Mouse (Mus musculus): ENCODE data around the gene Prkce. TPM values are rescaled to one million over a fixed set of nuclear protein-coding genes. Genes with fewer than 3 reads are reported as not detected.
A peak's percentile ranks its signal among the peaks of the same experiment; 100 is the strongest.

Gene Prkce
- polyA plus RNA-seq, 1 experiment: 5.0 TPM

DNA sequence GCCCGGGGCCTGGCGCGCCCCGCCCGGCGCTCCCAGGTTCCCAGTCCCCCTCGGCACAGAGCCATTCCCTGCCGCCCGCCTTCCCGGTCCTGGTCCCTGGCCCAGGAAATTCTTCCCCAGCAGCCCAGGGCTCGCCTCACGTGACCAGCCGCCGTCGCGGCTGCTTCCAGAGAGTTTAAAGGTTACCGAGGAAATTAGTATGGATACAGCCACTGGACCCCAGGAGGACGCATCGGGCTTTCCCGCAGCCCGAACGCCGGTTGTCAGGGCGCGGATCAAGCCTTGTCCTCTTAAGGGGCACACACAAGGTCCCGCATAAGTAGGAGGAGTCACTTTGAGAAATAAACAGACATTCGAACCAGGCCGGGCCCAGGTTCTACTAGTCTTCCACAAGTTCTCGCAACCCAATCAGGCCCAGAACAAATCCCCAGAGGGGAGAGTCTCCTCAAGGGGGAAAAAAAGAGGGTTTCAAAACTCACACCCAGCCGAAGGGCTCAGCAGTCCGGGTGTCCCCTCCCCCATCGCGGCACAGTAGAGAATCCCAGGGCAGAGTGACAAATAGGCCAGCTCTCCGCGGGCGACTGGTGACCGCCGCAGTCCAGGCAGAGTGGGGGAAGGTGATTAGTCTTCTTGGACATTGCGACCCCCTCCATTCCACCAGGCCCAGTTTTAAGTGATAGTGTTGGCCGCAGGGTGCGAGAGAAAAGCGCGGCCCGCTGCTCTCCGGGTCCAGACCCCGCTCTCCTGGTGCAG is 842 bp upstream of the Prkce start:
- no peak for TF ChIP-seq GATA1 (IDR thresholded peaks at IDR 0.05; ENCODE audit: low read length)

DNA sequence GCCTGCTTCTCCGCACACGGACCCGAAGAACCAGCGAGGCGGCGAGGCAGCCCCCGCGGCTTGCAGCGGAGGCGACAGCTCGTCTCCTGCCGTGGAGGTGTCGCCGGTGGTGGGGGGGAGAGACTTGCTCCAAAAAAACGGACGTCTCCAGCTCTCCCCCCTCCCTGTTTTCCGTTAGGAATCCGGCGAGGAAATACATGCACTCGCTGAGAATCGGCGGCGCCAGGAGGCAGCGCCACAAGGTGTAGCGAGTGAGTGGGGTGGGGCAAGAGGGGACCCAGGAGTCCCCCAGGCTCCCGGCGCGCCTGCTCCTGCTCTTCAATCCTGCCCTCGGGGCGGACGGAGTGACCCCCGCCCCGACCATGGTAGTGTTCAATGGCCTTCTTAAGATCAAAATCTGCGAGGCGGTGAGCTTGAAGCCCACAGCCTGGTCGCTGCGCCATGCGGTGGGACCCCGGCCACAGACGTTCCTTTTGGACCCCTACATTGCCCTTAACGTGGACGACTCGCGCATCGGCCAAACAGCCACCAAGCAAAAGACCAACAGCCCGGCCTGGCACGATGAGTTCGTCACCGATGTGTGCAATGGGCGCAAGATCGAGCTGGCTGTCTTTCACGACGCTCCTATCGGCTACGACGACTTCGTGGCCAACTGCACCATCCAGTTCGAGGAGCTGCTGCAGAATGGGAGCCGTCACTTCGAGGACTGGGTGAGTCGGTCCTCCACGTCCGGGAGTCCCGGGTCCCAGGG is 821 bp downstream of the Prkce start:
- no peak for TF ChIP-seq GATA1 (IDR thresholded peaks at IDR 0.05; ENCODE audit: low read length)

DNA sequence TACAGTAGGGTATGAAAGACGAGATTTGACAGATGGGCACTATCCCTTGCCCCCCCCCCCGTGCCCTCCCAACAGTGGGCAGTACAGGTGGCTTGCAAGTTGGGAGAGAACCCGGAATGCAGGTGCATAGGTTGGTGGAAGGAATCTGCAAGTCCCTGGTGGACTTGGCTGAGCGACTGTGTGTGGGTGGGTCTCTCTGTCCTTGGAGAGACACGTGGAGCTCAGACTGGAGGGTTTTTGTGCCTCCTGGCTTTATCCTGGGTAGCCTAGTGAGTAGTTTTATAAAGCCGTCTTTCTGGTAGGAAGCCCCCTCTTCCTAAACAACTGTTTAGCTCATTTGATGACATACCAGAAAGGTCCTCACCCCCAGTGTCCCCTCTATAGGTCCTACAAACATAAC is 1.5 kb downstream of the Prkce start:
- TF ChIP-seq GATA1 (IDR thresholded peaks at IDR 0.05; ENCODE audit: low read length): no peak

DNA sequence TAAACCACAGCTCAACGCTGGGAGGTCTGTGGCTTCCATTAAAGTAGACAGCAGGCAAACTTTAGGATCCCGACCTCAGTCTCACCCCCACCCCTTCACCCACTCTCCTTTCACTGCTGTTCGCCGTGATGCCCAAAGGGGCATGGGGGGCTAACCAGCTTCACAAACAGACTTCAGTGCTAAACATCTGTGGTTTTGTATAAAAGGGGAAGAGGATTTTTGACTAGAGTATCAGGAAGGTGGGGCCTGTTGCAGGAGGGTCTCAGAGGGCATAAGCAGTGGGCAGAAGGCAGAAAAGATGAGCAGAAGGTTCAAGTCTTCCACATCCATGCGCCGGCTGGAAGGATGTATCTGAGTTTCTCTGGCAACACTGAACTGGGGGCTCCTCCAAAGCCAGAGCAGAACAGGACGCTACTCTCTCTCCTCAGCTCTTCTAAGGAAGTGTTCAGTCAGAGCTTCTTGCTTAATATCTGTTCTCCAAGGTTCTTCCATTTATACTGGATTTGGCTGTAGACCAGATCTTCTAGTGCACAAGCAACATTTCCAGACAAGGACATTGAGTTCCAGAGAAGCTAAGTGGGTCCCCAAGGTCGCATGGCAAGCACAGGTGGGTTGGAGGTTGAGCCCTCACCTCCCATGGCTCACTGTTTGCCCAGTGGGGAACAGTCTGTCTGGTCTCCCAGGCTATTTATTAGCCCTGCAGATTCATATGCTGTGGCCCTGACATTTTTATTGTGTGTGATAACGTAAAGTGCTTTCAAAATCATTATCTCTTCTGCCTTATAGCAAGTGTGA is 2.8 kb downstream of the Prkce start:
- TF ChIP-seq GATA1 (IDR thresholded peaks at IDR 0.05; ENCODE audit: low read length): no peak

DNA sequence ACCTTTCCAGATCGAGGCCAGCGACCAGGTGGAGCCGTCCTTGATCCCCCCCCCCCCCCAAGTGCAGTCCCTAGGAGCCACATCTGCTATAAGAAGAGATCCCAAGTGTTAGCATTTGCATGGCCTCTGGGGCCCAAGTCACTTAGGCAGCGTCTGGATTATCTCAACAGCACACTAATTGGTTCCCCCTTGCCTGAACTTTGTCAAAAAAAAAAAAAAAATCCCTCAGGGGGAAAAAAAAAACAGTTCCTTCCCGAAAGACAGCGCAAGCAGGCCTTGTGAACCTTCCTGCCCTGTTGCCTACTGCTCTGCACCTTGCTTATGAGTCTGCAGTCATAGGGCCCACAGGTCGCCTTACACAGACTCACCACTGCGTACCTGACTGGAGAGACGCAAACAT is 7.9 kb downstream of the Prkce start:
- TF ChIP-seq GATA1 (IDR thresholded peaks at IDR 0.05; ENCODE audit: low read length): no peak

DNA sequence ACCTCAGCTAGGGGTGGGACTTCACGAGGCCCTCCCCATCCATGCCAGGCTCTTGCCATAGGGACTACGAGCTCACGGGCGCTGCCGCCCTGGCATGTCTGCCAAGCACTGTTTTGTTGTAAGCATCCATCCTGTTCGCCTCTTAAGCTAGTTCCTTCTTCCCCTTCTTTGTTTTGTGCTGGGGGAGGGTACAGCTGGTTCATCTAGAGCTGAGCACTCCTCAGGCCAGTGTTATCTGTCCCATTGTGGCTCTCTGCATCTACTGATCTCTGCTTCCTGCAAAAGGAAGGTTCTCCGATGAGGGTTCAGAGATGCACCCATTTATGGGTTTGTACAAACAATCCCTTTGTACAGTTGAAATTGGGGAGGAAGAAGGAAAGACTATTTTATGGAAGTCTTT is 9.1 kb downstream of the Prkce start:
- TF ChIP-seq GATA1 (IDR thresholded peaks at IDR 0.05; ENCODE audit: low read length): no peak

DNA sequence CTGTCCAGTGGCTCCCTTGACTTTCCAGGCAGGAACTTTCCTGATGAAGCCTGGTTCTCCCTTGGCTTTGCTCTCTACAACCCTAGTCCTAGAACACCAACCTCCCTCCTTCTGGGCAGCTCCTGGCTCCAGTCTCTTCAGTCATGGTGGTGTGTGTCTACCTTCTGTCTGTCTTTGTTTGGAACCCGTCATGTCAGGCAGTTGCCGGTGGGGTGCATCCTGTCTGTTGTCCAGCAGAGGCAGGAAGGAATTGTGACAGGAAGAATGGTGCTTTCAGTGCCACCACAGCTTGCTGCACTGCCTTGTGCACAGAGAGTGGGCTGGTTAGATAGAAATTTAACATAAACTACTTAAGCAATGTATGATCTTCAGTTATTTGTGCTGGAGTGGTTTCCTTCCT is 16.2 kb downstream of the Prkce start:
- TF ChIP-seq GATA1 (IDR thresholded peaks at IDR 0.05; ENCODE audit: low read length): no peak

DNA sequence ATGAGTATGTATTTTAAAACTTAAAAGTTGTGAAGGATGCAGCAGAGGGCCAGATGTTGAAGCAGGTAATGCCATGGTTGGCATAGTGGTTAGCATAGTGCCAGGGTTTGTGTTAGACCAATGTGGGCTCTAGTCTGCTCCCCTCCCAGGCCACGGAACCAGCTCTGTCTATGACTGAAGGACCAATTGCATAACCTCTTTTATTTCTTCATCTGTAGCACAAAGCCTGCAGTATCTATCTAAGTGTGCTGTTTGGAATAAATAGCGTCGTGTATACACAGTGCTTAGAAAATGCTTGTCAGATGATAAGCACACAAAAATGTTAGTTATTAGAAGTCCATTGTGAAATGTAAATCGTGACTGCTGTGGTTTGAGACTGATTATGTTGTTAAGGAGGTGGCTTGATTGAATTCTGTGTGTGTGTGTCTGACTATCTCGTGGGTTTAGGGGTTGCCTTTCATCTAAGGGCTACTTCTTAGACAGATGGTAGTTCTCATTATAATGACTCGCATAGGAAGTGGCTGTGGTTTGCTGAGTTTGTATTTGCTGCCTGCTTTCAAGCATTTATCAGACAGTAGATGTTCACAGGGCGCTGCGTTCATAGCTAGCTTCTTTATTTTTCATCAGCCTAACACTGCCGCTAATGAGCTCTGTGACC is 17.1 kb downstream of the Prkce start:
- no peak for TF ChIP-seq GATA1 (IDR thresholded peaks at IDR 0.05; ENCODE audit: low read length)

DNA sequence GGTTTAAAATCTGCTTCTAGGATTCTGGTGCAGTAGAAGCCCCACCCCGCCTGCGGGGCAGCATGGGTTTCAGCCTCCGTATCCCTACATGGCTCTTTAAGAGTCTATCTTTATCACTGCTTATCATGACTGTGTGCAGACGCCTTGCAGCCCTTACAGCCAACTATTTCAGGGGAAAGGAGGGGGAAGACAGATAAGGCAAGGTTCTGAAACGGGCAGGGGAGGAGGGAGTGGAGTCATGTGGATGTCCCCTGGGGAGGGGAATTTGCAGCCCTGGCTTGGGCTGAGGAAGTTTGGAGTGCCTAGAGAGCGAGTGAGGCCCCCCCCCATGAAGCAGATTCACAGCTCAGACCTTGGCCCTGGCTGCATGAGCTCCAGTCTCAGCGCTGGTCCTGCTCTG is 18.0 kb downstream of the Prkce start:
- TF ChIP-seq GATA1 (IDR thresholded peaks at IDR 0.05; ENCODE audit: low read length): peak; percentile 77

DNA sequence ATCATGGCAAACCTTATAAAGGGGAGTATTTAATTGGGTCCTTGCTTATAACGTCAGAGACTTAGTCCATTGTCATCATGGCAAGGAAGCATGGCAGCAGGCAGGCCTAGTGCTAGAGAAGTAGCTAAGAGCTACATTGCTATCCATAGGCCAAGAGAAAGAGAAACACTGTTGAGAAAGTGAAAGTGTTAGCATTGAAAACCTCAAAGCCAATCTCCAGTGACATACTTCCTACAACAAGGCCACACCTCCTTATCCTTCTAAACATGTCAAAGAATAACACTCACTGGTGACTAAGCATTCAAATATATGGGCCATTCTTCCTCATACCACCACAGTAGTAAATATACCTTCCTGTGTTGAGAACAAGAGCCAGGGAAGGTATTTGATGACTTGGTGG is 20.2 kb downstream of the Prkce start:
- TF ChIP-seq GATA1 (IDR thresholded peaks at IDR 0.05; ENCODE audit: low read length): no peak

DNA sequence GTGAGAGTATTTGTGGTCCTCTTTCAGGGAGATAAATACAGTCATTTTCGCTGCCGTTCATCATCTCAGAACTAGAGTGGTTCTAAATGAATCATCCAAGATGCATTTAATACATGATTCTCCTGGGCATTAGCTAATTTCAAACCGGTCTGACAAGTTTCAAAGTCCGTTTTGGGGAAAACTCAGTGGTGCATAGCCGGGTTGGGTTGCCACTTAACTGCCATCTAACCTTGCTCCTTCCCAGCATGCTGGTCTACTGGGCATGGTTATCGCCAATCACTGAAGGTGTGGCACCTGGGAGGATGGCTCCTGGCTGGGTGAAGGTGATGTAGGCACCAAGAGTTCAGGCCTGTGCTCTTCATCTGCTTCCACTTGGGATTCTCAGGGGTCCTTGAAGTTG is 26.4 kb downstream of the Prkce start:
- TF ChIP-seq GATA1 (IDR thresholded peaks at IDR 0.05; ENCODE audit: low read length): no peak

DNA sequence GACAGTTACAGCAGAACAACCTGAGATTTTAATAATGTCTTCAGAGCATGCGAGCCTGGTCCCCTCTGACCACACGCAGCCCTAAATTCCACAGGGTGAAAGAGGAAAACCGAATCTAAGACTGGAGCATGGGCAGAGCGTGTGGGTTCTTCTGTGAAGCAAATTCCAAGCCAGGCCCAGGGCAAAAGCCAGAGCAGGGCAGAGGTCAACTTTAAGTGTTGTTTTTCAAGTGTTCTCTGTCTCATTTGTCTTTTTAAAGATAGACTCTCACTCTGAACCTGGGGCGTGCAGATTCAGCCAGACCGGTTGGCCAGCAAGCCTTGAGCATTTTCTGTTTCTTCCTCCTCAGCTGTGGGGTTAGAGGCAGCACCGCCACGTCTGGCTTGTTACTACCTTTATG is 27.3 kb downstream of the Prkce start:
- no peak for TF ChIP-seq GATA1 (IDR thresholded peaks at IDR 0.05; ENCODE audit: low read length)

DNA sequence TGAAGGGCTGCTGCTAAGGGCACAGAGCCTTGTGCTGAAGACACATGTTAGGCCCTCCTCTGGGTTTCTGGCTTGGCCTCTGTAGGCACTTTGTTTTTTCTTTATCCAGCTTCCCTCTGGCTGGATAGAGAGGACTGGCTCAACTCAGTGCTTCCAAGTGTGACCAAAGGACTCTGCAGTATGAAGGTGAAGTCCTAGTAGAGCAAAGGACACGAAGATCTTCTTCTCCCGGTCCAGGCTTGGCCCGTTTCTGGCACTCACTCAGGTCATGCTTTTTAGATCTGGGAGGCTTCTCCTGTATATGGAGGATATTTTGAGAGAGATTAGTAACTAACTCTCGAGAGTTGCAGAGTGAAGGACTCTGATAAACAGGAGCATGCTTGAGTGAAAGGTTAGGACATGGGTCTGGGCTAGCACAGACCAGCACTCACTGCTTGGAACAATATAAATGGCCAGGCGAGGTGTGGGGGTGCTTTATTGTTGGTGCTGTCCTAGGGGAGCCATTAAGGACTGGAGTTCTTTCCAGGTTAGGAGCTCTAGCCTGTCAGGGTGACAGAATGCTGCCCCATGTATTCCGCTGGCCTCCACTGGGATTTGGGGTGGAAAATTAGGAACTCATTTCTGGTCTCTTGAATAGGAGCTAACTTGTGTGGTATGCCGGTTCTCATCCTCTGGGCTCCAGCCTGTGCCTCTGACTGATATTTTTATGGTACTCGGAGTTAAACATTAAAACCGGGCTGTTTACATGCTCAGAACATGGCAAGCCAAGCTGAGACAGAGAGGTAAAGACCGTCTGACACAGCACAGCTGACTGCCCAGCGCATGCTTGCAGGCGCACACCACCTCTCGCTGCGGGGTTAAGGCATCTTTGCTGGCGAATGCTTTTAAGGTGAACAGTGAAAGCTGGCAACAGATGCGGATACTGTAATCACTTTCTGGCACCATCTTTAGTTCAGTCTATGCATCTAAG is 31.2 kb downstream of the Prkce start:
- no peak for TF ChIP-seq GATA1 (IDR thresholded peaks at IDR 0.05; ENCODE audit: low read length)

DNA sequence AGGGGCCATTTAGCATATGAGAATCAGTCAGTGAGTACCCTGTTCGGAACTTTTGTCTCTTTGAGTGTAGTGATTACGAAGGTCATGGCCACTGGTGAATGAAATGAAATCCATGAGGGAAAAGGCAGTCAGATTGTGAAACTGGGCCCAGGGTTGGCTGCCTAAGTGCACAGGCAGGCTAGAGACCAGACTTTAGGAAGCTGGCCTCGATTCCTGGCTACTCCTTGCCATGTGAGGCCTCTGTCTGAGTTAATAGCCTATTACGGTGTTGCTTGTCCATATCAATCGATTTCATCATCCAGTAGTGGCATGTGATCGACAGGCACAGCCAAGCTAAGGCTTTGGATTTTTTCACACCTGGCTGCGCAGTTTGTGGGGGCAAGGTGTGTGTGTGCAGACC is 34.4 kb downstream of the Prkce start:
- TF ChIP-seq GATA1 (IDR thresholded peaks at IDR 0.05; ENCODE audit: low read length): no peak

DNA sequence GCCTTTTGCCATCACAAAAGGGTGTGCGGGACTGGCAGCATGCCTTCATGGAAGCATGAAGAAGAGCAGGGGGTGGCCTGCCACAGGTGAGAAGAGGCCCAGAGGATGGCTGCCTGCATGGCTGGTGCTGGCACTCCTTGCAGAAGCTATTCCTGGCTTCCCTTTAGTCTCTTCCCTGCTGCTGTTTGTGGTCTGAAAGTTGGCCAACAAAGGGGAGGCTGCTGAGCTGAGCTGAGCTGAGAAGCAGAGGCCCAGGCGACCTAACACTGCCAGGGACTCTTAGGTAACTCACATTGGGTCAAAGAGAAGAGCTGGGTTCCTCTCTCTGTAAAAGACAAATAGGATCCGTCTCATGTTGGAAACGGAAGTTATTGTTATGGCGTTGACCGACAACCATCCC is 35.4 kb downstream of the Prkce start:
- TF ChIP-seq GATA1 (IDR thresholded peaks at IDR 0.05; ENCODE audit: low read length): no peak
